Mouse (Mus musculus) embryonic facial prominence, embryonic 11.5 days (tissue): ENCODE data around the gene Fam174a. TPM values are rescaled to one million over a fixed set of nuclear protein-coding genes. Genes with fewer than 3 reads are reported as not detected.

ENCODE experiments used
- ATAC-seq: fragments of 200-750 bp; cut with Nextera tagmentation; replicated peaks from 2 replicates; pipeline ENCODE4 v1.8.0; 2017; ENCODE audit warnings: low read depth; ENCODE audit not compliant: insufficient number of reproducible peaks, low FRiP score, low TSS enrichment
- DNase-seq: peaks from one replicate; pipeline ENCODE4 v3.0.0-alpha.2; 2015; ENCODE audit warnings: low spot score
- H3K27ac ChIP-seq: fragments of 300-500 bp; sonication (generic); replicated peaks from 2 replicates; pipeline ENCODE4 v1.5.1; 2014; ENCODE audit warnings: mild to moderate bottlenecking, low read depth, low read length, control low read depth
- H3K27me3 ChIP-seq: fragments of 300-500 bp; sonication (generic); 2 replicates; pipeline ENCODE4 v1.6.1; 2014; ENCODE audit warnings: mild to moderate bottlenecking, low read length, moderate library complexity, mixed read lengths; ENCODE audit not compliant: control insufficient read depth, insufficient read depth
- H3K36me3 ChIP-seq: fragments of 300-500 bp; sonication (generic); replicated peaks from 2 replicates; pipeline ENCODE4 v1.6.1; 2014; ENCODE audit warnings: low read depth, mild to moderate bottlenecking, low read length, moderate library complexity, mixed read lengths; ENCODE audit not compliant: control insufficient read depth, insufficient read depth
- H3K4me1 ChIP-seq: fragments of 300-500 bp; sonication (generic); 2 replicates; pipeline ENCODE4 v1.6.1; 2014; ENCODE audit warnings: low read length, mixed read lengths; ENCODE audit not compliant: control insufficient read depth, insufficient read depth
- H3K4me2 ChIP-seq: fragments of 300-500 bp; sonication (generic); 2 replicates; pipeline ENCODE4 v1.6.1; 2014; ENCODE audit warnings: low read depth, mild to moderate bottlenecking, control low read depth, low read length, moderate library complexity
- H3K4me3 ChIP-seq: fragments of 300-500 bp; sonication (generic); 2 replicates; pipeline ENCODE4 v1.5.1; 2014; ENCODE audit warnings: low read depth, low read length, control low read depth
- H3K9ac ChIP-seq: fragments of 300-500 bp; sonication (generic); replicated peaks from 2 replicates; pipeline ENCODE4 v1.6.1; 2014; ENCODE audit warnings: mild to moderate bottlenecking, control low read depth, low read length
- H3K9me3 ChIP-seq: fragments of 300-500 bp; sonication (generic); replicated peaks from 2 replicates; pipeline ENCODE4 v1.6.1; 2016; ENCODE audit warnings: mild to moderate bottlenecking, low read length, inconsistent platforms, mixed read lengths; ENCODE audit not compliant: control insufficient read depth
- WGBS: fragments of 180-500 bp; shearing (Covaris S2); extraction: QIAGEN DNeasy Blood & Tissue Kit; methylation state at CpG from one replicate; pipeline ENCODE4 v1.1.7; 2014; 5-methylcytosine and 5-hydroxymethylcytosine counted together
- polyA plus RNA-seq: library from polyadenylated mRNA; unstranded; fragments of >200 nt; fragmentation: Nextera tagmentation; extraction: Ambion mirVana; gene quantifications from 2 replicates; pipeline ENCODE4 v1.2.1, GENCODE M21; 2014

Fam174a gene
- polyA plus RNA-seq, 1 experiment from 2014 or later = 20.5 TPM

DNA sequence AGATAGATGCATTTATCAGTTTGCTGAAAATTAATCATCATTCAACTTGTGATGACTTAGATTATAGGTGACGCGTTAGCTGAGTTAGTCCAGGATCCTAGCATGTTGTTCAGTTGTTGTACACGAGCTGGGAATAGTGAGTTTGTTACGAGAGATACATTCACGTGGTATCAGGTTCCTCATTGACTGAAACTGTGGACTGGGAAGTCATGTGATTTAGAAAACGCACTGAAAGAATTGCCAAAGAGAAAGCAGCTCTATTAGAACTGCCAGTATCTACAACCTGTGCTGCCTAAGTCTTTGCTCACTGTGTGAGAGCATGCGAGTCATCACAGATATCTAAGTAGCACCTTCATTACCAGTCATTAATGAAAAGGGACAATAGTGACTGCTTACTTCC is 9.6 kb downstream of the Fam174a start:
- Histone ChIP-seq H3K9me3 (no peaks in the 10 kb centered on the region), H3K4me1 (no peaks in the 10 kb centered on the region), H3K4me3 (no peak overlapping the region), H3K27me3 (no peaks in the 10 kb centered on the region), H3K27ac (no peak overlapping the region), H3K9ac (no peak overlapping the region), H3K4me2 (no peak overlapping the region), H3K36me3 (no peaks in the 10 kb centered on the region)
- WGBS = 83% methylated on average over 7 of the region's 7 CpGs
- DNase-seq (no peak), ATAC-seq (no peak)

DNA sequence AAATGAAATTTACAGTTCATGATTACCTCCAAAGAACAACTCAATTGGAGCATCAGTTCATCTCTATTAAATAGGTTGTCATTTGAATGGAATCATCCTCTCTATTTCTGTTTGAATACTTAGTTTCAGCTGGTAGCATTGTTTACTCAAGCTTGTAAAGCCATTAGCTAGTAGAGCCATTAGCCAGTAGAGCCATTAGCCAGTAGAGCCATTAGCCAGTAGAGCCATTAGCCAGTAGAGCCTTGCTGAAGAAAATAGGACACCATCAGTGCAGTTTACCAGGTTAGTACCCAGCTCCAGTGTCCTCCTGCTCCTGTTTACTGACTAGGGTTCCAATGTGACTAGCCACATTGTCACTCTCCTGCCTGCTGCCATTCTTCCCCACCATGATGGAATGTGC is 13.4 kb downstream of the Fam174a start:
- Histone ChIP-seq H3K4me3 (no peak overlapping the region), H3K4me1 (no peaks in the 10 kb centered on the region), H3K9me3 (no peaks in the 10 kb centered on the region), H3K27me3 (no peaks in the 10 kb centered on the region), H3K9ac (no peak overlapping the region), H3K4me2 (no peak overlapping the region), H3K27ac (no peak overlapping the region), H3K36me3 (no peaks in the 10 kb centered on the region)
- ATAC-seq (no peak), DNase-seq (no peak)

DNA sequence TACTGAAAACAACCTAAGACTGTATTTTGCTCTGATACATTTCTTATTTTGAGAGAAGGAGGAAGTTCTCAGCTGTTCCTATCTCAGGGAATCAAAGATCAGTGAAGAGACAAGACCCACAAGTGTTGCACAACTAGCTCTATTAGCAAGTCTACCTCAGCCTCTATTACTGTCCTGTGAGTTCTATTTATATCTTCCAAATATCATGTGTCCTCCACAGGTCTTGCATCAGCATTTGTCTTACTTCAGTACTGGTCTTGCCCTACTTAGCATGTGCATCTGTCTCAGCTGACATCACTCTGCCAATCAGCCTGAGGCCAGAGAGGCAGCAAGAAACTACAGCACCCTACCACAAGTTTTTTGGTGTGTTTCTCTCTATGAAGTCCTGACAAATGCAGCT is 26.2 kb downstream of the Fam174a start:
- ATAC-seq (no peak), DNase-seq (no peak)
- Histone ChIP-seq H3K9ac (no peak overlapping the region), H3K4me3 (no peak overlapping the region), H3K9me3 (no peaks in the 10 kb centered on the region), H3K4me1 (no peaks in the 10 kb centered on the region), H3K36me3 (no peaks in the 10 kb centered on the region), H3K27ac (no peak overlapping the region), H3K27me3 (no peaks in the 10 kb centered on the region), H3K4me2 (no peak overlapping the region)

DNA sequence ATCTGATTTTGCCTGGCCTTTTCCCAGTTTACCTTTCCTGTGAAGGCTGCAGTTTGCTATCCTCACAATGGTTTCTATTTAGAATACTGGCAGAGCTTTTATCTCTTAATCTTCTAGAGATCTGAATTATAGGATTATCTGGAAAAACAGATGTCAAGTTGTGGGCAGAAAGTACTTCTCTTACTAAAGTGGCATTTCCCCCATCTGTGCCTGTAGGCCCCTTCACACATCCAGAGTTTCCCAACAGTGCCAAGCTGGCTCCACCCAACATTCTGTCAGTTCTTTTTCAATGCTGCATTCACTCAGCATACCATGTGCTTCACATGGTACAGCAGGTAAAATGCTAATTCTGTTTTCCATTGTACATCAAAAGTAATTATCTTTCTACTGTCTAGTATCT is 28.8 kb downstream of the Fam174a start:
- Histone ChIP-seq H3K9me3 (no peaks in the 10 kb centered on the region), H3K4me1 (no peaks in the 10 kb centered on the region), H3K4me3 (no peak overlapping the region), H3K27ac (no peak overlapping the region), H3K9ac (no peak overlapping the region), H3K4me2 (no peak overlapping the region), H3K27me3 (no peaks in the 10 kb centered on the region), H3K36me3 (no peaks in the 10 kb centered on the region)
- ATAC-seq (no peak), DNase-seq (no peak)

DNA sequence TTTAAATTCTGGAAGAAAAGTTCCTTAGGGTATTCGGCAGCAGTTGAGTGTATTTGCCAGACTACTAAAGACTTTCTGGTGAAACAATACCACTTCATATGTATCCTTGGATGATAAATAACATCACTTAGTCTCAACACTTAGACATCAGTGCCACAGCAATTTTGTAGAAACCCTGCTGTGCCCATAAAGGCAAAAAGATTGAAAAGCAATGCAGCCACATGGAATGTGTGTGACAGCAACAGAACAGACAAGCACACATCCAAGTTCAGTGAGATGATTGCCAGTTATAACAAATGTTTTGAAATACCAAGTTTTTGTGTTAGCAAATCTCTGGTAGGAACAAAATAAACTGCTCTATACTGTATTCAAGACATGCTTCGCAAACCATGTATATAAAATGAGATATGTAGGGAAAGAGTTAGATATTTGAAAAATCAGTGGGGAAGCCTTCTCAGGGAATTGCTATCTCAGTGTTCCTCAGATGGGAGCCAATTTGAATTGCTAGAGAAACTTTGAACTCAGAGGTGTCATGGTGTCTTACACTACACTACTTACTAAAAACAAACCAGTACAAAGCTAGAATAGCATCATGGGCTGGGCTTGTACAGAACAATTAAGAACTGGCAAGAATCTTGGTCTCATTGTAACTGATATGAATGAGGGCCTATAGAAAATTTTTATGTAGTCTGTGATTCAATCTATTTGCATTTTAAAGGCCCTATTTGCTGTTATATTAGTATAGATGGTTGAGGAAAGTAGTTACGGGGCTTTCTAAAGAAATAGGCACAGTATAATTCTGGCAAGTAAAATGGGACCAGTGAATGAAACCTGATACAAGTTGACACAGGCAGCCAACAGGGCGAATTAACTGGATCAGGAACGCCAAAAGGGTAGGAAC is 30.4 kb downstream of the Fam174a start:
- Histone ChIP-seq H3K9ac (no peak overlapping the region), H3K4me2 (no peak overlapping the region), H3K27me3 (no peaks in the 10 kb centered on the region), H3K27ac (no peak overlapping the region), H3K4me1 (no peaks in the 10 kb centered on the region), H3K4me3 (no peak overlapping the region), H3K36me3 (no peaks in the 10 kb centered on the region), H3K9me3 (no peaks in the 10 kb centered on the region)
- WGBS = 67% methylated on average over 5 of the region's 5 CpGs
- no peak for DNase-seq
- no peak for ATAC-seq

DNA sequence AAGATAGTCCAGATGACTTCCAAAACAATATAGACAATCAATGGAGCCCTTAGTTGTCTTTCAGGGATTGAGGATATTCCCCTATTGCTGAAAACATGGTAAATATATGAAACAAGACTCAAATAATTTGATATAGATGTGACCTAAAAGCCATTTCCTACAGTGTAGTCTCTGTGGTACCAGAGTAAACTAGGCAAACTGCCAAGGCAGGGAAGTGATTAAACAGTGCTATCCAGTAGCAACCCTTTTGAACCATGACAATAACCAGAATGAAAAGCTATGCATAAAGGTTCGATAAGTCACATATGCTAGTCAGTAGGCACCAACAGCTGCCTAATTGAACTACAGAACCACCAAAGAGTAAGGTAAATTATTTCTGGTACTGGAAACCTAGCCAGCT is 40.7 kb downstream of the Fam174a start:
- H3K36me3 ChIP-seq = no peaks in the 10 kb centered on the region
- no peaks in the 10 kb centered on the region for H3K9me3 ChIP-seq
- H3K9ac ChIP-seq = no peak overlapping the region
- no peaks in the 10 kb centered on the region for H3K4me1 ChIP-seq
- no peak for DNase-seq
- WGBS = 85% methylated on average over 1 of the region's 1 CpGs
- no peak overlapping the region for H3K27ac ChIP-seq
- no peaks in the 10 kb centered on the region for H3K27me3 ChIP-seq
- H3K4me2 ChIP-seq = no peak overlapping the region
- H3K4me3 ChIP-seq = no peak overlapping the region
- no peak for ATAC-seq

DNA sequence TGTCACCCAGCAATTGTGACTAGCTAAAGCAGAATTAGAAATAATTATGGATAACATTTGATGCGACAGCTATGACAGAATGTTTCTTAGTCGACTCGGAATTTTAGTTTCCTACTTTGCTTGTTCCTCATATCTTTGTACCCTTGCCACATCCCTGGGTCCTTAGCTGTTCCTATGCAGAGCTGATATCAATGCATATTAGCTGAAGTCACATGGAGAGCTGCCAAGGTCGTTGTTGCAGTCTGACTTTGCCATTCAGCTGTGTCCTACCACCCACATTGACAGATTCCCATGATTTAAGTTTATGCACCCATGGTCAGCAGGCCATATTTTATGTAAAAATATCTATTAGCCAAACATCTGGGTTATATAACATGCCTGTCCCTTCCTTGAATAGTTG is 43.5 kb downstream of the Fam174a start:
- Histone ChIP-seq H3K4me3 (no peak overlapping the region), H3K4me1 (no peaks in the 10 kb centered on the region), H3K9ac (no peak overlapping the region), H3K4me2 (no peak overlapping the region), H3K36me3 (no peaks in the 10 kb centered on the region), H3K27me3 (no peaks in the 10 kb centered on the region), H3K27ac (no peak overlapping the region), H3K9me3 (no peaks in the 10 kb centered on the region)
- ATAC-seq (no peak), DNase-seq (no peak)
- WGBS = 67% methylated on average over 4 of the region's 4 CpGs

DNA sequence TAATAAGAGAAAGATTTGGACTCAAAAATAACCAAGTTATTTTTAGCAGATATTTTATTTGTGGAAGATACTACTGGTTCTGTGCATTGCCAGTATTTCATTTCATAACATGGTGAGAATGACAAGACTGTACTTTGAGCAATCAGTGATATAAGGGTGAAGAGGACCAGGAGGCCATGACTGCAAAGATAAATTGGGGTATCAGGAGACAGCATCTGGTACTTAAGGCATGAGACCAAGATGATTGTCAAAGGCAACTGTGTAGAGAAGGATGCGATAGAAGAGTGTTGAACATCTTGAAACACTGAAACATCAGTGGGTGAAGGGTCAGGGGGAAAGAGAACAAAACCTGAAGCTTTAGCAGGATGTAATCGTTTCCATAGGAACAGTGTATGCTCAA is 50.3 kb downstream of the Fam174a start:
- Histone ChIP-seq H3K9ac (no peak overlapping the region), H3K4me1 (no peaks in the 10 kb centered on the region), H3K27ac (no peak overlapping the region), H3K27me3 (no peaks in the 10 kb centered on the region), H3K4me3 (no peak overlapping the region), H3K36me3 (no peaks in the 10 kb centered on the region), H3K9me3 (no peaks in the 10 kb centered on the region), H3K4me2 (no peak overlapping the region)
- 73% methylated on average over 2 of the region's 2 CpGs for WGBS
- DNase-seq (no peak), ATAC-seq (no peak)
